Mouse (Mus musculus) liver, embryonic 11.5 days (tissue): ENCODE data around the gene Mex3a. TPM values are rescaled to one million over a fixed set of nuclear protein-coding genes. Genes with fewer than 3 reads are reported as not detected.
A peak's percentile ranks its signal among the peaks of the same experiment; 100 is the strongest.

ENCODE experiments used
- ATAC-seq: fragments of 200-750 bp; cut with Nextera tagmentation; replicated peaks from 2 replicates; pipeline ENCODE4 v1.8.0; 2017; ENCODE audit warnings: moderate number of reproducible peaks, mild to moderate bottlenecking, moderate TSS enrichment, moderate library complexity; ENCODE audit not compliant: low FRiP score
- DNase-seq: peaks from one replicate; pipeline ENCODE4 v3.0.0-alpha.2; 2017; ENCODE audit warnings: low spot score
- H3K27ac ChIP-seq: fragments of 300-500 bp; sonication (generic); 2 replicates; pipeline ENCODE4 v1.5.1; 2014; ENCODE audit warnings: mild to moderate bottlenecking, low read depth, low read length, control low read depth
- H3K27me3 ChIP-seq: fragments of 300-500 bp; sonication (generic); replicated peaks from 2 replicates; pipeline ENCODE4 v1.6.1; 2014; ENCODE audit warnings: low read length, mixed read lengths; ENCODE audit not compliant: control insufficient read depth, insufficient read depth
- H3K36me3 ChIP-seq: fragments of 300-500 bp; sonication (generic); 2 replicates; pipeline ENCODE4 v1.6.1; 2014; ENCODE audit warnings: mild to moderate bottlenecking, low read length, moderate library complexity, mixed read lengths; ENCODE audit not compliant: control insufficient read depth, insufficient read depth
- H3K4me1 ChIP-seq: fragments of 300-500 bp; sonication (generic); replicated peaks from 2 replicates; pipeline ENCODE4 v1.6.1; 2014; ENCODE audit warnings: low read length, mixed read lengths; ENCODE audit not compliant: control insufficient read depth, insufficient read depth
- H3K4me2 ChIP-seq: fragments of 300-500 bp; sonication (generic); 2 replicates; pipeline ENCODE4 v1.6.1; 2014; ENCODE audit warnings: mild to moderate bottlenecking, control low read depth, moderate library complexity
- H3K4me3 ChIP-seq: fragments of 300-500 bp; sonication (generic); 2 replicates; pipeline ENCODE4 v1.5.1; 2014; ENCODE audit warnings: low read depth, low read length, control low read depth
- H3K9ac ChIP-seq: fragments of 300-500 bp; sonication (generic); 2 replicates; pipeline ENCODE4 v1.6.1; 2014; ENCODE audit warnings: low read depth, low read length, control low read depth
- H3K9me3 ChIP-seq: fragments of 300-500 bp; sonication (generic); 2 replicates; pipeline ENCODE4 v1.6.1; 2016; ENCODE audit warnings: low read length, inconsistent platforms, mixed read lengths; ENCODE audit not compliant: control insufficient read depth
- WGBS: fragments of 180-500 bp; shearing (Covaris S2); extraction: QIAGEN DNeasy Blood & Tissue Kit; methylation state at CpG from one replicate; pipeline ENCODE4 v1.1.7; 2014; 5-methylcytosine and 5-hydroxymethylcytosine counted together
- polyA plus RNA-seq: library from polyadenylated mRNA; unstranded; fragments of >200 nt; fragmentation: Nextera tagmentation; extraction: Ambion mirVana; gene quantifications from 2 replicates; pipeline ENCODE4 v1.2.1, GENCODE M21; 2014

The Mex3a gene
- polyA plus RNA-seq, 1 experiment from 2014 or later, result 10.2 TPM

DNA sequence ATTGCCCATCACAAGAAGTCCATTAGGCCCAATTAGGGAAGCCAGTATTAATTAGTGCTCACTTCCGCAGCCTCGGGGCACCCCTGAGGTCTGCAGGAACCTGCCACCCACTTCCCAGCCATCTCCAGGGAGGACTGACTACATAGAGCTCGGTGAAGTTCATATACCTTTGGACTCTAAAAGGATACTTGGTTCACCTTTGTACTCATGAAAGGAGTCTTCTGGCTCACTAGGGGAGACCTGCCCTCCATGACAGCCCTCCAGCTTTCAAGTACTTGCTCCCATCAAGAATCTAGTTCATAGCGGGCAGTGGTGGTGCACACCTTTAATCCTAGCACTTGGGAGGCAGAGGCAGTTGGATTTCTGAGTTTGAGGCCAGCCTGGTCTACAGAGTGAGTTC is 13.8 kb upstream of the Mex3a start:
- Histone ChIP-seq H3K4me3 (no peak overlapping the region), H3K9ac (no peak overlapping the region), H3K36me3 (no peaks in the 10 kb centered on the region), H3K4me2 (no peak overlapping the region), H3K27ac (no peak overlapping the region), H3K4me1 (peaks cover 11% of the 10 kb centered on the region), H3K9me3 (no peaks in the 10 kb centered on the region), H3K27me3 (no peaks in the 10 kb centered on the region)
- no peak for DNase-seq
- 86% methylated on average over 4 of the region's 4 CpGs for WGBS
- no peak for ATAC-seq

DNA sequence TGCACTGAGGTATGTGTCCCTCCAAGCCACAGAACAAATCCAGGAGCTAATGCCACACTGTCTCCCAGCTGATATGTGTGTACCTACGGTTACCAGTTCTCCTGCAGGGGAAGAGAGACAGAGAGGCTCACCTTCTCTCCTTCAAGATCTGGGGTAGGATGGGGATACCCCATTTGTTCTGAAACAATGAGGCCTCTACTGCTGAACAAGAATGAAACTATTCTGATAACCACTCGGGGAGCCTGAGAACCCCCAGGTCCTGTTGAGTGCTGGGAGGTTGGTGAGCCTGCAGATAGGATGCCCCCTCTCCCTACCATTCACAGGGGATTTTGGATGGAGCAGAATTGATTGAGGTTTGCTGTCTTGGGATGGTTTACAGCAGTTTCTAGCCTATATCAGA is 12.1 kb upstream of the Mex3a start:
- Histone ChIP-seq H3K9me3 (no peaks in the 10 kb centered on the region), H3K4me3 (no peak overlapping the region)
- WGBS, result 86% methylated on average over 2 of the region's 2 CpGs

DNA sequence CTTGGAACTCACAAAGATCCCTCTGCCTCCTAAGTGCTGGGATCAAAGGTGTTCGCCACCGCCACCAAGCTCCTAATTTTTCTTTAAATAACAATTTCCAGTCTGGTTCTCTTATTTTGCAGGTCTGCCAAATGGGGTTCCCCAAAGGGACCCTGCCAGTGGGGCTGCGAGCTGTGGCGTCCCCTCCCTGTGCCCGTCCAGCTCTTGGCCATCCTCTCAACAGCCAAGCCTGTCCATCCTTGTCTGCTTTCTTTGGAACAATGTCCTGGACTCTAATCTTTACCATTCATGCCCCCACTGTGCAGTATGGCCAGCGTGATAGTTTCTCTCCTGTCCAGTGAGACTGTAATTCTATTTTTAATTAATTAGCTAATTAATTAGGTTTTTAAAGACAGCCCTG is 11.0 kb upstream of the Mex3a start:
- Histone ChIP-seq H3K27me3 (no peaks in the 10 kb centered on the region), H3K4me2 (no peak overlapping the region), H3K9ac (no peak overlapping the region), H3K27ac (no peak overlapping the region), H3K4me3 (no peak overlapping the region), H3K9me3 (no peaks in the 10 kb centered on the region), H3K4me1 (no peaks in the 10 kb centered on the region; the same call in 1 of the 2 replicates), H3K36me3 (peaks cover 8% of the 10 kb centered on the region; the same call in 1 of the 2 replicates)
- no peak for ATAC-seq
- WGBS, result 89% methylated on average over 6 of the region's 6 CpGs
- DNase-seq, result no peak

More for the DNA sequence above, 12.1 kb upstream of the Mex3a start:
- no peak overlapping the region for H3K27ac ChIP-seq
- no peaks in the 10 kb centered on the region for H3K4me1 ChIP-seq
- H3K4me2 ChIP-seq, result no peak overlapping the region
- DNase-seq (no peak), ATAC-seq (no peak)
- H3K27me3 ChIP-seq, result no peaks in the 10 kb centered on the region
- H3K9ac ChIP-seq, result no peak overlapping the region
- H3K36me3 ChIP-seq, result peaks cover 6% of the 10 kb centered on the region; the same call in 1 of the 2 replicates

DNA sequence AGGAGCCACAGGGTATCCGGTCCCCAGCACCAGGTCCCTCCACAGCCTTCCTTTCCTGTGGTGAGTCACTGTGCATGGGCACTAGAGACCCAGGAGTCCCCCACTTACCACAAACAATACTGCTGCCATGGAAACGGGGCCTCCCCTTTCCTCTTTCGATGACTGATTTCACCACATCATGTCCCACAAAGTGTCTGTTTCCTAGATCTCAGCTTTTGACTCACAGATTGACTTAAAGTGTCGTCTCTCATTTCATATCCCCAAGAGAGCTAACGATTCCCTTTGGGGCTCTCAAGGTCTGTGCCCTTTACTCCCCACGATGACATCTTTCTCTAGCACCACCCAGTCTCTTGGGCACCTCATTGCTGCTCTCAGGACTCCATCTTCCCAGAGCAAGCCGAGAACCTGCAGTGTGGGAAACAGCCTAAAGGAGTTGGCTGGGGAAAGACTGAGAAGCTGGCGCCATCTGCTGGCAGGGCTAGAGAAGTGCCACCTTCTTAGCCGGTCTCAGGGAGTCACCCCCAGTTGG is 10.3 kb upstream of the Mex3a start:
- peak; percentile 46 for ATAC-seq
- Histone ChIP-seq H3K4me1 (no peaks in the 10 kb centered on the region; the same call in 1 of the 2 replicates), H3K4me2 (no peak overlapping the region), H3K4me3 (no peak overlapping the region), H3K27me3 (no peaks in the 10 kb centered on the region), H3K27ac (no peak overlapping the region), H3K9me3 (no peaks in the 10 kb centered on the region), H3K36me3 (peaks cover 8% of the 10 kb centered on the region; the same call in 1 of the 2 replicates), H3K9ac (no peak overlapping the region)
- no peak for DNase-seq
- 24% methylated on average over 9 of the region's 9 CpGs for WGBS

DNA sequence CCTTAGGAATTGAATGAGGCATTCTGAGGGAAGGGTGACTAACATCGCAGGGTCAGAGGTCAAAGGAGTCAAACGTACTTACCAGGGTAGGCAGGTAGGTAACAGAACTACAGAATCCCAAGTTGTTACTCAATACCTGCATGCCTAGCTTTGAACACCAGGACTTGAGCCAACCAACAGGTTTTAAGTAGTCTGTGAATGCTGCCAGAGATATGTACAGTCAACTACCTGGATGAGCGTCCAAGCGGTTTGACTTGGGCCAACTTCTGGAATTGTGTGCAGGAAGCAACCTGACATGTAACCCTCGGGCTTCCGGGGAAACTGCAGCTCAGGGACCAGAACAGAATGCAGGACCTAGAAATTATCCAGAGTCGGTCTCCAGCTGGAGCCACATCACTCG is 9.2 kb upstream of the Mex3a start:
- Histone ChIP-seq H3K4me1 (peaks cover 9% of the 10 kb centered on the region), H3K27me3 (no peaks in the 10 kb centered on the region), H3K9ac (no peak overlapping the region), H3K36me3 (peaks cover 8% of the 10 kb centered on the region; the same call in 1 of the 2 replicates), H3K4me3 (no peak overlapping the region), H3K9me3 (no peaks in the 10 kb centered on the region), H3K27ac (no peak overlapping the region), H3K4me2 (no peak overlapping the region)
- ATAC-seq (no peak), DNase-seq (no peak)
- WGBS, result 87% methylated on average over 8 of the region's 8 CpGs

DNA sequence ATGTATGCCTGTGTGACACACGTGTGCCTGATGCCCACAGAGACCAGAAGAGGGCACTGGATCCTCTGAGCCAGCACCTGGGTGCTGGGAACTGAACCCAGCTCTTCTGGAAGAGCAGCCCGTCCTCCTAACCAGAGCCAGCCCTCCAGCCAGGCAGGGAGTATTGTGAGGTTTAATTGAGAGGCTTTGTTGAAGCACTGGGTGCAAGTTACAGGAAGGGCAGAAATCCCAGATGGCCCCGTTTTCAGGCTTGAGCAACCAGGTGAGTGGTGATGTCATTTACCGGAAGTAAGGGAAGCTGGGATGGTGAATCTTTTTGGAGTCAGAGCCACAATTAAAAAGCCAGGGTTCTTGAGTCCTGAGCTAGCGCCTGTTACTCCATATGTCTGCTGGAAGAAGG is 7.2 kb upstream of the Mex3a start:
- 79% methylated on average over 5 of the region's 5 CpGs for WGBS

DNA sequence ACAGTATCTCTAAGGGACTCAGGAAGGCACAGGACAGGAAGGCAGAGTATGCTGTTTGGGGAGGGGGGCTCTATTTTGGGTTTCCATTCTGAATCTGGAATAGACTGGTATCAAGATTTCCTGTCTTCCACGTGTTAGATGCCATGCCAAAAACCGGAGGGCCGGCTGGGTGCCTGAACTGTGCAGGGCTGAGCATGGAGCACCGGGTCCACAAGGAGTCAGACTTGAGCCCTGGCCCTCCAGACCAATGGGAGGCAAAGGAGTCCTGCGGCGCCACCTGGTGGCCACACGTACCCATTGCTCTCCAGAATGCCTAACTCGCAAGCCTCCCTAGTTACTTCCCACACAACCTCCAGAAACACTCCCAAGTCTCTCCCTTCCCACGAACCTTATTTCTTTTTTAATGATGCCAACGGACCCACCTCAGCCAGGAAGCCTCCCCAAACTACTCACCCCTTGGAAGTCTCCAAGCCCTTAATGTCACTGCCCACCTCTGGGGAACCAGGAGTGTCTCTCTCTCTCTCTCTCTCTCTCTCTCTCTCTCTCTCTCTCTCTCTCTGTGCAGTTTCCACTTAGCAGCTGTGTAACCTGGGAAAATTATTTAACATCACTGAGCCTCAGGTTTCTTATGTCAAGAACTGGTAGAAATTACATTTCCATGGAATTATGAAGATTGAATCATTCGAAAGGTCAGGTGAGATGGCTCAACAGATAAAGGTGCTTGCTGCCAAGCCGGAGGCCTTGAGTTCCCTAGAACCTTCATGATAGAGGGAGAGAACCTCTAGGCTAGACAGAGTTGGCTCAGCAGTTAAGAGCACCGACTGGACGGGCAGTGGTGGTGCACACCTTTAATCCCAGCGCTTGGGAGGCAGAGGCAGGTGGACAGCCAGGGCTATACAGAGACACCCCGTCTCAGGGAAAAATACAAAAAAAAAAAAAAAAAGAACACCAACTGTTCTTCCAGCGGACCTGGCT is 5.8 kb upstream of the Mex3a start:
- no peak overlapping the region for H3K27ac ChIP-seq
- H3K36me3 ChIP-seq, result peaks cover 8% of the 10 kb centered on the region; the same call in 1 of the 2 replicates
- peaks cover 28% of the 10 kb centered on the region for H3K4me1 ChIP-seq
- H3K9ac ChIP-seq, result no peak overlapping the region
- no peak overlapping the region for H3K4me3 ChIP-seq
- H3K27me3 ChIP-seq, result no peaks in the 10 kb centered on the region
- 35% methylated on average over 17 of the region's 17 CpGs for WGBS
- peak; percentile 89 for DNase-seq
- ATAC-seq, result peak; percentile 80
- no peaks in the 10 kb centered on the region for H3K9me3 ChIP-seq
- 0 out of 2 replicates have a peak overlapping the region, but pooled peaks have one; percentile 3 for H3K4me2 ChIP-seq

More for the DNA sequence above, 7.2 kb upstream of the Mex3a start:
- H3K4me1 ChIP-seq, result peaks cover 22% of the 10 kb centered on the region
- DNase-seq (no peak), ATAC-seq (no peak)
- no peak overlapping the region for H3K9ac ChIP-seq
- H3K4me3 ChIP-seq, result no peak overlapping the region
- no peaks in the 10 kb centered on the region for H3K27me3 ChIP-seq
- H3K9me3 ChIP-seq, result no peaks in the 10 kb centered on the region
- H3K36me3 ChIP-seq, result peaks cover 8% of the 10 kb centered on the region; the same call in 1 of the 2 replicates
- H3K4me2 ChIP-seq, result no peak overlapping the region
- H3K27ac ChIP-seq, result no peak overlapping the region

DNA sequence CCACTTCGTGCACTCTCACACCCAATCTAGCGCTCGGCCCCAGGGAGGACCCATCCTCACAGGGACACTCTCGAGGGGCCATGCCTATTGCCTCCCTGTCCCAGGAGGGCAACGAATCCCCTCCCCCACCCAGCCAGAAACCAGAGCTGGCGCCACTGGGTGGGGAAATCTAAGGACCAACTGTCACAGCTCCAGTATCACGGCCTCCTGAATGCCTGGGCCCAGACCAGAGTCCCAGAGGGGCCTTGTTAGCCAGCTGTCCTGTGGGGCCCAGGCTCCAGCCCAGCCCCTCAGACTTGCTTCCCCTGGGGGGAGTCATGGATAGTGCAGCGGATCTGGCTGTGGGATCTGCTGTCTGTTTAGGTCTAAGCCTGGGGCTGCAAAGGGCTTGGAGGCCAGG is 4.6 kb upstream of the Mex3a start:
- DNase-seq (no peak), ATAC-seq (no peak)
- peaks cover 8% of the 10 kb centered on the region; the same call in 1 of the 2 replicates for H3K36me3 ChIP-seq
- H3K9ac ChIP-seq, result no peak overlapping the region
- H3K27ac ChIP-seq, result no peak overlapping the region
- no peaks in the 10 kb centered on the region for H3K27me3 ChIP-seq
- H3K4me2 ChIP-seq, result peak overlapping the region; percentile 24; the same call in 1 of the 2 replicates
- 32% methylated on average over 8 of the region's 8 CpGs for WGBS
- no peak overlapping the region for H3K4me3 ChIP-seq
- H3K9me3 ChIP-seq, result no peaks in the 10 kb centered on the region
- H3K4me1 ChIP-seq, result peaks cover 29% of the 10 kb centered on the region
